Mouse (Mus musculus) bone marrow macrophage, adult 2 months (primary cell): ENCODE measurements around the gene Tfrc. TPM values are rescaled to one million over a fixed set of nuclear protein-coding genes. Genes with fewer than 3 reads are reported as not detected.
A peak's percentile ranks its signal among the peaks of the same experiment; 100 is the strongest.

ENCODE experiments used
- H3K27ac ChIP-seq: 2 replicates; pipeline ENCODE4 v1.5.1; 2012; ENCODE audit warnings: low read depth, low read length; ENCODE audit not compliant: insufficient read depth
- H3K4me1 ChIP-seq: 2 replicates; pipeline ENCODE4 v1.6.1; 2012; ENCODE audit warnings: low read length; ENCODE audit not compliant: control insufficient read depth, insufficient read depth
- H3K4me3 ChIP-seq: 2 replicates; pipeline ENCODE4 v1.5.1; 2012; ENCODE audit warnings: mild to moderate bottlenecking, low read length, moderate library complexity; ENCODE audit not compliant: insufficient read depth
- CTCF ChIP-seq: IDR thresholded peaks from 2 replicates; pipeline ENCODE4 v1.5.1; 2012; ENCODE audit warnings: low read depth, mild to moderate bottlenecking, low read length, moderate library complexity
- POLR2A ChIP-seq: IDR thresholded peaks from 2 replicates; pipeline ENCODE4 v1.6.1; 2012; ENCODE audit warnings: mild to moderate bottlenecking, low read depth, low read length, borderline replicate concordance
- polyA plus RNA-seq: library from polyadenylated mRNA; stranded (reverse); fragments of >200 nt; gene quantifications from 2 replicates; pipeline ENCODE4 v1.2.4, GENCODE M21; 2012; ENCODE audit not compliant: missing spikeins, insufficient read depth, insufficient read length

The Tfrc gene
- polyA plus RNA-seq, 1 experiment: 45.0 TPM

DNA sequence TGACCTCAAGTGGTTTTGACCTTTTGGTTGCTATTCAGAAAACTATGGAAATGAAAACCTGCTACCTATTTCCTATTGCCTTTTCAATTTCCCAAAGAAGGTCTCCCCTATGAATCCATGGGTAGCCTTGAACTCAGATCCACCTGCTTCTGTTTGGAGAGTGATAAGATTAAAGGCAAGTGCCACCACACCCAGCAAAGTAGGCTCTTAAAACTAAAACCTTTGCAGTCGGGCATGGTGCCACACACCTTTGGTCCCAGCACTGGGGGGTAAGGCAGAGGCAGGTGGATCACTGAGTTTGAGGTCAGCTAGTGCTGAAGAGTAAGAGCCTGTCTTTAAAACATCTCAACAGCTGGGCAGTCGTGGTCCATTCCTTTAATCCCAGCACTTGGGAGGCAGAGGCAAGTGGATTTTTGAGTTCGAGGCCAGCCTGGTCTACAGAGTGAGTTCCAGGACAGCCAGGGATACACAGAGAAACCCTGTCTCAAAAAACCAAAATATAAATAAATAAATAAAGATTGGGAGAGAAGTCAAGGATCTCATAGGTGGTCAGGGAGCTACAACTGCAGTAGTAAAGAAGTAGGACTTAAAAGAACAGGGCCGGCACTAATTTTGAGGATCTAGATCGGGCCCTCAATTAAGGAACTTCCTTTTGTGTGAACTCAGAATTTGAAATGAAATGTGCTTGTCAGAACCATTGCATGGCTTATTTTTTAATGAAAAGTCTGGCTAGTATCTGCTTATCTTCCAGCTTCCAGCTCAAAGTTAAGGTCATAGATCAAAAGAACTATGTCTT lies 1.9 kb downstream of the Tfrc start:
- Histone ChIP-seq H3K4me1 (peaks cover 22% of the 10 kb centered on the region), H3K4me3 (peak overlapping the region; percentile 72), H3K27ac (peak overlapping the region; percentile 51)
- TF ChIP-seq CTCF: no peak
- TF ChIP-seq POLR2A: no peak

GRCm38 (mm10) chr16:32612052-32612451 lies 3.3 kb downstream of the Tfrc start:
- Histone ChIP-seq H3K27ac (no peak overlapping the region), H3K4me1 (peaks cover 22% of the 10 kb centered on the region), H3K4me3 (no peak overlapping the region; the same call in 1 of the 2 replicates)
- TF ChIP-seq CTCF: no peak
- TF ChIP-seq POLR2A: no peak

DNA sequence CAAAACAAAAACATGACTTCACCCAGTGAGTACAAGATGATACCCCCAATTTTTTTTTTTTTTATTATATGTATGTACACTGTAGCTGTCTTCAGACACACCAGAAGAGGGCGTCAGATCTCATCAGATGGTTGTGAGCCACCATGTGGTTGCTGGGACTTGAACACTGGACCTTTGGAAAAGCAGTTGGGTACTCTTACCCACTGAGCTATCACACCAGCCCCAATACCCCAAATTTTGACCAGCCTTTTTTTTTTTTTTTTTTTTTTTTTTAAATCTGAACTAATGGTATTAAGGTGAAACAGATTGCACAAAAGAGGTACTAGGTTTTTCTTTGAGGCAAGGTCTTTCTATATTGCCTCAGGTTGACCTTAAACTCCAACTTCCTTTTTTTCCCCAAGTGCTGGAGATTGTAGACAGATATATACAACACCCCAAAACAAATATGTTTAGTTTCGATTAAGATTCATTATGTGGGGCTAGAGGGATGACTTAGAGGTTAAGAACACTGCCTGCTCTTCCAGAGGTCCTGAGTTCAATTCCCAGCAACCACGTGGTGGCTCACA lies 4.6 kb downstream of the Tfrc start:
- Histone ChIP-seq H3K27ac (no peak overlapping the region), H3K4me1 (peaks cover 15% of the 10 kb centered on the region), H3K4me3 (no peak overlapping the region)
- TF ChIP-seq POLR2A (no peak), CTCF (no peak)

DNA sequence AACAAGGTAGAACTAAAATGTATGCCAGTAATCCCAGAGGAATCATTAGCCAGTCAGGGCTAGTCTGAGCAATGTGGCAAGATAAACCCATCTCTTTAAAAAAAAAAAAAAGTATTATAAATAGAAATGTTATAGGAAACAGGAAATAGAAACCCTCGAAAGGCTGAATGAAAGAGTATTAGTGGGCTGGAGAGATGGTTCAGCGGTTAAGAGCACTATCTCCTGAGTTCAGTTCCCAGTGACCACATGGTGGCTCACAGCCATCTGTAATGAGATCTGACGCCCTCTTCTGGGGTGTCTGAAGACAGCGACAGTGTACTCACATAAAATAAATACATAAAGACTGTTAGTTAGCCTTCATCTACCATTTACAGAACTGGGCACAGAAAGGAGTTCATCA lies 5.3 kb downstream of the Tfrc start:
- TF ChIP-seq POLR2A (no peak), CTCF (0 out of 2 replicates have a peak, but pooled peaks have one; percentile 7)
- Histone ChIP-seq H3K4me3 (no peak overlapping the region), H3K4me1 (peaks cover 15% of the 10 kb centered on the region), H3K27ac (no peak overlapping the region)

DNA sequence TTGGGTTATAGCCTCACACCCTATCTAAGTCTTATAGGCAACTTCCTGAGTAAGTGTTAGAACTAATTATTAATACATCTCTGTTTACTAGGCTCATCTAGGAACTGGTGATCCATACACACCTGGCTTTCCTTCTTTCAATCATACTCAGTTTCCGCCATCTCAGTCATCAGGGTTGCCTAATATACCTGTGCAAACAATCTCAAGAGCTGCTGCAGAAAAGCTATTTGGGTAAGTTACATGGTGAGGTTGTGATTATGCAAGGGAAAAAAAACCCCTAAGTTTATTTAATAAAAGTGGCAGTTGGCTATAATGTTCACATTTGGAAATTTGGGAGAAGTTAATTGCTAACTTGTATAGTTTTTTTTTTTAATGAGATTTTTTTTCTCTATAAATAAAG lies 10.2 kb downstream of the Tfrc start:
- Histone ChIP-seq H3K4me1 (no peaks in the 10 kb centered on the region), H3K27ac (no peak overlapping the region), H3K4me3 (no peak overlapping the region)
- TF ChIP-seq POLR2A: no peak
- TF ChIP-seq CTCF: no peak

DNA sequence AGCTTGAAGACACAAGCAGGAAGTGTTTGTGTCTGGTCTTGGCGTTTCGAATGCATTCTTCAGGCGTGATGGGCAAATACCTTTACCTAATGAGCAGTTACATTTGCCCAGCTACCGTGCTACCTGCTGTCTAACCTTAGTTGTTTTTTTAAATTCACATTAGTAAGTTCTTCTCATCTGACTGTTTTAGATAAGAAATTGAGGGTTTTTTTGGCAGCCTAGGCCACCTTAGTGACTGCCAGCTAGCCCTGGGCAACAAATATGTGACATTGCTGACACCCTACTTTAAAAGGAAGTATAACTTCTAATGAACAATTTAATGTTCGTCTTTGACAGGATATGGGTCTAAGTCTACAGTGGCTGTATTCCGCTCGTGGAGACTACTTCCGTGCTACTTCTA lies 19.4 kb downstream of the Tfrc start:
- no peak for TF ChIP-seq POLR2A
- no peak for TF ChIP-seq CTCF
- Histone ChIP-seq H3K4me1 (no peaks in the 10 kb centered on the region), H3K27ac (no peak overlapping the region), H3K4me3 (no peak overlapping the region)

GRCm38 (mm10) chr16:32632328-32632824 lies 23.7 kb downstream of the Tfrc start:
- no peak for TF ChIP-seq CTCF
- TF ChIP-seq POLR2A: no peak
- Histone ChIP-seq H3K27ac (no peak overlapping the region), H3K4me1 (no peaks in the 10 kb centered on the region), H3K4me3 (no peak overlapping the region)

DNA sequence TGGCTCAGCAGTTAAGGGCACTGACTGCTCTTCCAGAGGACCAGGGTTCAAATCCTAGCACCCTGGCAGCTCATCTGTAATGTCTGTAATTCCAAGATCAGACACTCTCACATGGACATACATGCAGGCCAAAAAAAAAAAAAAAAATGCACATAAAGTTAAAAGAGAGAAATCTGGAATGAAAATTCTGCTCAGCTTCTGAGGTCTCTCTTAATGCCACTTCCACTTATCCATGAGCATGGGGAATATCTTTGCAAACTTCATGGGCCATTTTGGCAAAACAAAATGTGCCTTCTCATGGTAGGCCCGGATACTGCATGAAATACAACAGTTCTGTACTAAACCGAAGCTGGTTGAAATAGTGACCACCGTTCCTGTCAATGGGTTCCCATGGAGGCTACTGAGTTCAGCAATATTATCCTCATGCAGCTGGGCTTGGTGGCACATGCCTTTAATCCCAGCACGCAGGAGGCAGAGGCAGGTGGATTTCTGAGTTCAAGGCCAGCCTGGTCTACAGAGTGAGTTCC lies 24.8 kb downstream of the Tfrc start:
- H3K4me1 ChIP-seq: no peaks in the 10 kb centered on the region
- H3K4me3 ChIP-seq: no peak overlapping the region
- no peak overlapping the region for H3K27ac ChIP-seq
- TF ChIP-seq CTCF: no peak
- TF ChIP-seq POLR2A: no peak

DNA sequence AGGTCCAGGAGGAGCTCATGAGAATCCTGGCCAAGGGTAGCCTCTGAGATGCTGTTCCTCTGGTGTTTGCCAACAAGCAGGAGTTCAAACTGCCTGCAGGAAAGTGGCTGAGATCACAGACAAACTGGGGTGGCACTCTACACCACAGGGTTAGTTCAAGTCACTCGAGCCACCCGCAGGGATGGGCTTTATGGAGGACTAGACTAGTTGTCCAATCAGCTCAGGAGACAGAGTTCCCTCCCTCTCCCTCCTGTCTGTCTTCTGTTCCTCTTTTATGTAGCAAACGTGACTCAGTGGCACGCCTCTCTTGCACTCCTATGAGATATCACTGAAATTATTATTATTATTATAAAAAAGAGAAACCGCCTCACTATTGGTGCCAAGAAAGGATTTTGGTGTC lies 25.5 kb downstream of the Tfrc start:
- H3K4me1 ChIP-seq: no peaks in the 10 kb centered on the region
- H3K27ac ChIP-seq: no peak overlapping the region
- H3K4me3 ChIP-seq: no peak overlapping the region
- TF ChIP-seq POLR2A (no peak), CTCF (no peak)

GRCm38 (mm10) chr16:32635314-32635713 lies 26.6 kb downstream of the Tfrc start:
- TF ChIP-seq POLR2A: no peak
- TF ChIP-seq CTCF: no peak
- Histone ChIP-seq H3K4me1 (no peaks in the 10 kb centered on the region), H3K27ac (no peak overlapping the region), H3K4me3 (no peak overlapping the region)

GRCm38 (mm10) chr16:32636331-32636730 lies 27.6 kb downstream of the Tfrc start:
- Histone ChIP-seq H3K4me3 (no peak overlapping the region), H3K4me1 (no peaks in the 10 kb centered on the region), H3K27ac (no peak overlapping the region)
- TF ChIP-seq CTCF (no peak), POLR2A (no peak)
